Mouse (Mus musculus): ENCODE measurements around the gene Ankrd9. TPM values are rescaled to one million over a fixed set of nuclear protein-coding genes. Genes with fewer than 3 reads are reported as not detected.

The Ankrd9 gene
- total RNA-seq, 2 experiments from 2014 or later: 25.6 to 39.4 TPM

GRCm38 (mm10) chr12:110990500-110990899 is 11.7 kb upstream of the Ankrd9 start:
- DNase-seq: no peak

- no peak for DNase-seq
Measured at GRCm38 (mm10) chr12:110989409-110989808, 10.6 kb upstream of the Ankrd9 start.

GRCm38 (mm10) chr12:110986536-110987425 is 7.9 kb upstream of the Ankrd9 start:
- DNase-seq: no peak

- DNase-seq: no peak
Measured at GRCm38 (mm10) chr12:110985141-110985540, 6.3 kb upstream of the Ankrd9 start.

GRCm38 (mm10) chr12:110984598-110984997 is 5.8 kb upstream of the Ankrd9 start:
- DNase-seq: no peak

GRCm38 (mm10) chr12:110983714-110984113 is 4.9 kb upstream of the Ankrd9 start:
- no peak for DNase-seq

GRCm38 (mm10) chr12:110983083-110983482 is 4.2 kb upstream of the Ankrd9 start:
- no peak for DNase-seq

- no peak for DNase-seq
Measured at GRCm38 (mm10) chr12:110981736-110982135, 2.9 kb upstream of the Ankrd9 start.

- DNase-seq: no peak
Measured at GRCm38 (mm10) chr12:110979808-110980207, 968 bp upstream of the Ankrd9 start.

- DNase-seq: no peak
Measured at GRCm38 (mm10) chr12:110977896-110978606, 789 bp downstream of the Ankrd9 start.

GRCm38 (mm10) chr12:110977345-110977733 is 1.5 kb downstream of the Ankrd9 start:
- DNase-seq: no peak

GRCm38 (mm10) chr12:110976589-110977344 is 2.1 kb downstream of the Ankrd9 start:
- DNase-seq: no peak

- DNase-seq: no peak
Measured at GRCm38 (mm10) chr12:110975838-110976468, 2.9 kb downstream of the Ankrd9 start.

- DNase-seq: no peak
Measured at GRCm38 (mm10) chr12:110975385-110975784, 3.5 kb downstream of the Ankrd9 start.

GRCm38 (mm10) chr12:110974726-110975125 is 4.1 kb downstream of the Ankrd9 start:
- no peak for DNase-seq

GRCm38 (mm10) chr12:110974295-110974694 is 4.5 kb downstream of the Ankrd9 start:
- DNase-seq: no peak

GRCm38 (mm10) chr12:110973829-110974228 is 5.0 kb downstream of the Ankrd9 start:
- DNase-seq: no peak

- DNase-seq: no peak
Measured at GRCm38 (mm10) chr12:110971972-110972371, 6.9 kb downstream of the Ankrd9 start.

- no peak for DNase-seq
Measured at GRCm38 (mm10) chr12:110970408-110970807, 8.4 kb downstream of the Ankrd9 start.

GRCm38 (mm10) chr12:110967146-110967545 is 11.7 kb downstream of the Ankrd9 start:
- DNase-seq: no peak

GRCm38 (mm10) chr12:110966079-110966478 is 12.8 kb downstream of the Ankrd9 start:
- DNase-seq: no peak

GRCm38 (mm10) chr12:110965500-110965899 is 13.3 kb downstream of the Ankrd9 start:
- DNase-seq: no peak

Measured in adrenal gland, postnatal 36 days (tissue).